Mouse (Mus musculus) liver, embryonic 14.5 days (tissue): ENCODE results near the gene Mcfd2. TPM values are rescaled to one million over a fixed set of nuclear protein-coding genes. Genes with fewer than 3 reads are reported as not detected.

Source experiments
- ATAC-seq: fragments of 200-750 bp; cut with Nextera tagmentation; 2 replicates; pipeline ENCODE4 v1.8.0; 2017; ENCODE audit warnings: moderate number of reproducible peaks, mild to moderate bottlenecking, moderate library complexity; ENCODE audit not compliant: insufficient read depth
- DNase-seq, 3 experiments: peaks; one replicate each; pipeline ENCODE4 v3.0.0-alpha.2; 2012 to 2013; ENCODE audit warnings: low read depth in 3 of 3, low spot score in 3 of 3
- H3K27ac ChIP-seq: fragments of 300-500 bp; sonication (generic); 2 replicates; pipeline ENCODE4 v1.5.1; 2014; ENCODE audit warnings: moderate library complexity, mild to moderate bottlenecking, control low read depth, inconsistent platforms
- H3K27me3 ChIP-seq: fragments of 300-500 bp; sonication (generic); 2 replicates; pipeline ENCODE4 v1.6.1; 2014; ENCODE audit warnings: mild to moderate bottlenecking, low read length, moderate library complexity; ENCODE audit not compliant: control insufficient read depth, insufficient read depth
- H3K36me3 ChIP-seq: fragments of 300-500 bp; sonication (generic); replicated peaks from 2 replicates; pipeline ENCODE4 v1.6.1; 2014; ENCODE audit warnings: low read depth; ENCODE audit not compliant: control insufficient read depth, insufficient read depth
- H3K4me1 ChIP-seq, 2 experiments: fragments of 200-500 bp in 1 of 2; fragments of 300-500 bp in 1 of 2; sonication (generic) in 1 of 2; replicated peaks; 2 replicates each; pipeline ENCODE4 v1.6.1; 2012 to 2014; ENCODE audit warnings: antibody characterized with exemption in 1 of 2, inconsistent platforms in 1 of 2, low read length in 1 of 2; ENCODE audit not compliant: control insufficient read depth in 2 of 2, insufficient read depth in 2 of 2
- H3K4me2 ChIP-seq: fragments of 300-500 bp; sonication (generic); 2 replicates; pipeline ENCODE4 v1.6.1; 2014; ENCODE audit warnings: low read depth, mild to moderate bottlenecking, control low read depth, moderate library complexity
- H3K4me3 ChIP-seq, 2 experiments: fragments of 200-500 bp in 1 of 2; fragments of 300-500 bp in 1 of 2; sonication (generic) in 1 of 2; 2 replicates each; pipeline ENCODE4 v1.5.1; 2012 to 2014; ENCODE audit warnings: low read depth in 2 of 2, low read length in 2 of 2, mild to moderate bottlenecking in 2 of 2, control low read depth in 1 of 2, inconsistent platforms in 1 of 2, moderate library complexity in 1 of 2; ENCODE audit not compliant: insufficient read depth in 1 of 2
- H3K9ac ChIP-seq: fragments of 300-500 bp; sonication (generic); replicated peaks from 2 replicates; pipeline ENCODE4 v1.6.1; 2014; ENCODE audit warnings: mild to moderate bottlenecking, control low read depth, moderate library complexity
- H3K9me3 ChIP-seq: fragments of 300-500 bp; sonication (generic); 2 replicates; pipeline ENCODE4 v1.6.1; 2016; ENCODE audit warnings: low read length, mixed read lengths; ENCODE audit not compliant: control insufficient read depth
- CTCF ChIP-seq: IDR thresholded peaks from 2 replicates; pipeline ENCODE4 v1.5.1; 2016; ENCODE audit warnings: antibody characterized with exemption, low read depth, control low read depth
- EP300 ChIP-seq: IDR thresholded peaks from 2 replicates; pipeline ENCODE4 v1.6.1; 2016; ENCODE audit warnings: antibody characterized with exemption, low read depth
- WGBS: fragments of 180-500 bp; shearing (Covaris S2); extraction: QIAGEN DNeasy Blood & Tissue Kit; methylation state at CpG from one replicate; pipeline ENCODE4 v1.1.7; 2014; ENCODE audit not compliant: insufficient replicate concordance; 5-methylcytosine and 5-hydroxymethylcytosine counted together
- polyA plus RNA-seq, 2 experiments: library from polyadenylated mRNA; depleted of rRNA in 1 of 2; stranded (reverse) in 1 of 2; unstranded in 1 of 2; fragments of >200 nt; fragmentation: Nextera tagmentation in 1 of 2; extraction: Ambion mirVana in 1 of 2; gene quantifications; 2 replicates each; pipeline versions ENCODE4 v1.2.1 to v1.2.3; 2012 to 2014

The Mcfd2 gene
- polyA plus RNA-seq, 2 experiments = 32.2 to 54.9 TPM

DNA sequence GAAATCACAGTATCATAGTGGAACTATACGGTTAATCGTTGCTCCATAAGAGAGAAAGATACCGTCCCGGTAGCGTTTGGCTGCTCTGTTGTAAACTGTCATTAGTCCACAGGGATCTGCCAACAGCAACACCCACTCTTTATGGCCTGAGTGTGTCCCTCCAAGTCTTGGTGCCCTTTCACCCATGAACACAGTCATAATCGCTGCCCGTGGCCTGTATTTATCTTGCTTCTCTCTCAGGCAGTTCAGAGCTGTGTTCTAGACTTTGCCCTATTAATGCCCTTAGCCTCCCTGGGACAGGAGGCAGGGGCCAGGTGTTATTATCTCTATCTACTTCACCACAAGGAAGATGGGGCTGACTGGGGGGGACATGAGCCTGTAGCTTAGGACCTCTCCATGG lies 25.3 kb upstream of the Mcfd2 start:
- ATAC-seq (no peak), DNase-seq (no peak)
- TF ChIP-seq CTCF = no peak
- no peak for TF ChIP-seq EP300
- H3K27ac ChIP-seq = no peak overlapping the region
- 82% methylated on average over 7 of the region's 7 CpGs for WGBS
- H3K9ac ChIP-seq = no peak overlapping the region
- H3K9me3 ChIP-seq = no peaks in the 10 kb centered on the region
- H3K4me2 ChIP-seq = no peak overlapping the region
- H3K4me1 ChIP-seq = peaks cover 0 to 9% of the 10 kb centered on the region in 2 experiments; a peak in 2 of 4 replicates
- H3K27me3 ChIP-seq = no peaks in the 10 kb centered on the region
- H3K36me3 ChIP-seq = peaks cover 8% of the 10 kb centered on the region; the same call in 1 of the 2 replicates
- H3K4me3 ChIP-seq = no peak overlapping the region

- 68% methylated on average over 5 of the region's 5 CpGs for WGBS
- DNase-seq = no peak
- no peak overlapping the region for H3K27ac ChIP-seq
- H3K9ac ChIP-seq = no peak overlapping the region
- H3K9me3 ChIP-seq = no peaks in the 10 kb centered on the region
- H3K4me3 ChIP-seq = no peak overlapping the region
- TF ChIP-seq CTCF (no peak), EP300 (no peak)
- no peak overlapping the region for H3K4me2 ChIP-seq
- ATAC-seq = no peak
- H3K27me3 ChIP-seq = no peaks in the 10 kb centered on the region
- peaks cover 8% of the 10 kb centered on the region; the same call in 1 of the 2 replicates for H3K36me3 ChIP-seq
- H3K4me1 ChIP-seq = peaks cover 0 to 3% of the 10 kb centered on the region in 2 experiments; a peak in 2 of 4 replicates
Observed at GRCm38 (mm10) chr17:87289367-87289766, 23.6 kb upstream of the Mcfd2 start.

DNA sequence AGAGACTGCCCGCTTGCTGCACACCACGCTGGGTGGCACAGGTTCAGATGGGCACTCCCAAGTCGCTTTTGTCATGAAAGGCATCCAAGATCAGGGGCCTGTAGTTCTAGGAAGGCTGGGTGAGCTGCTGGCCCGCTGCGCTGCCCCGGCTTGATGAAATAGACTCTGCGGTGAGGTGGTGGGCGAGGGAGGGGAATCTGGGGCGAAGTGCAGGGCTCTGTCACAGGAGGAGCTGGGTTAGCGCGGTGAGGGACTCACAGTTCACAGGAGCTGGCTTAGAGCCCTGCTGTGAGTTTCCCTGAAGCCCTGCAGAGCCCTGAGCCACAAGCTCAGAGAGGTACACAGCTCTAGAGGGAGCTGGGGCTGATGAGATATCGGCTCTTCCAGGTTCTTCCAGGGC lies 22.4 kb upstream of the Mcfd2 start:
- no peaks in the 10 kb centered on the region for H3K27me3 ChIP-seq
- DNase-seq (no peak), ATAC-seq (no peak)
- TF ChIP-seq EP300 = no peak
- TF ChIP-seq CTCF = no peak
- peaks cover 0 to 7% of the 10 kb centered on the region in 2 experiments; a peak in 2 of 4 replicates for H3K4me1 ChIP-seq
- 67% methylated on average over 12 of the region's 12 CpGs for WGBS
- H3K4me3 ChIP-seq = no peak overlapping the region
- H3K9ac ChIP-seq = no peak overlapping the region
- H3K36me3 ChIP-seq = no peaks in the 10 kb centered on the region; the same call in 1 of the 2 replicates
- no peak overlapping the region for H3K27ac ChIP-seq
- H3K9me3 ChIP-seq = no peaks in the 10 kb centered on the region
- H3K4me2 ChIP-seq = no peak overlapping the region

DNA sequence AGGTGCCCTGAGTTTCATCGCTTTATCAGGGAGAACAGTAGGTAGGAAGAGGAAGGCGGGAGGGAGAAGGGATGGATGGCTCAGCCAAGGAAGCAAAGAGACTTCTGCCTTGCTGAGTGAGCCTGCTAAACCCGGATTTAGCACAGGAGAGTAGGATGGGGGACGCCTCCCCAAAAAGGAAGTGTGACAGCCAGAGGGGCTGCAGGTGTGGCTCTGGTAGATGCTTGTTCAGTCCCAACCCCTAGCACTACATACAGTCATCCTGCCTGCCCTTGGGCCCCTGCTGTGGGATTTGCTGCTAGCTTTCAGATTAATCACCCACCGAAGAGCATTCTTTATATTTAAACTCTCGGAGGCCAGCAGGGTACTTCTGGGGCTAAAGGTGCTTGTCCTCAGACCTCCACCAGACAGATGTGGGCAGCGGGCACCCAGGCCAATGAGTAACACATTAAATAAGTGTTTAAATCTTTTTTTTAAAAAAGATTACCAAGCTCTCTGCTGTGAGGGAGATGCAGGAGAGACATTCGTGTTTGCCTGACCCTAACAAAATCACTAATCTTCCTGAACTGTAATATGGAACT lies 21.6 kb upstream of the Mcfd2 start:
- Histone ChIP-seq H3K4me1 (peaks cover 0 to 7% of the 10 kb centered on the region in 2 experiments; a peak in 3 of 4 replicates), H3K27ac (no peak overlapping the region), H3K4me3 (no peak overlapping the region), H3K4me2 (no peak overlapping the region), H3K36me3 (no peaks in the 10 kb centered on the region; the same call in 1 of the 2 replicates), H3K27me3 (no peaks in the 10 kb centered on the region), H3K9ac (no peak overlapping the region), H3K9me3 (no peaks in the 10 kb centered on the region)
- ATAC-seq = no peak
- TF ChIP-seq CTCF = no peak
- no peak for TF ChIP-seq EP300
- DNase-seq = no peak
- WGBS = 67% methylated on average over 8 of the region's 8 CpGs

- no peak for ATAC-seq
- Histone ChIP-seq H3K9ac (no peak overlapping the region), H3K4me2 (no peak overlapping the region), H3K27ac (no peak overlapping the region), H3K9me3 (no peaks in the 10 kb centered on the region), H3K4me1 (peaks cover 1 to 10% of the 10 kb centered on the region in 2 experiments), H3K36me3 (no peaks in the 10 kb centered on the region; the same call in 1 of the 2 replicates), H3K27me3 (no peaks in the 10 kb centered on the region), H3K4me3 (no peak overlapping the region)
- 66% methylated on average over 8 of the region's 8 CpGs for WGBS
- DNase-seq = no peak
- TF ChIP-seq EP300 = no peak
- no peak for TF ChIP-seq CTCF
Observed at GRCm38 (mm10) chr17:87286481-87287143, 20.9 kb upstream of the Mcfd2 start.
